Mouse (Mus musculus) ES-E14 (cell line): Measurements from ENCODE around the gene Gm49384. TPM values are rescaled to one million over a fixed set of nuclear protein-coding genes. Genes with fewer than 3 reads are reported as not detected.

Experiments used
- DNase-seq: peaks from one replicate; pipeline ENCODE4 v3.0.0-alpha.2; 2013; ENCODE audit warnings: low read depth, low spot score
- H3K27ac ChIP-seq: 2 replicates; pipeline ENCODE4 v1.5.1; 2012; ENCODE audit warnings: low read depth, mild to moderate bottlenecking, low read length, moderate library complexity, mixed read lengths; ENCODE audit not compliant: poor library complexity, insufficient read depth, severe bottlenecking
- H3K36me3 ChIP-seq: 2 replicates; pipeline ENCODE4 v1.6.1; 2012; ENCODE audit warnings: mild to moderate bottlenecking, low read length, moderate library complexity, mixed read lengths; ENCODE audit not compliant: control insufficient read depth, poor library complexity, insufficient read depth, severe bottlenecking
- H3K4me1 ChIP-seq, 2 experiments: fragments of 150-350 bp in 1 of 2; sonication (generic) in 1 of 2; 2 replicates each; pipeline ENCODE4 v1.6.1; 2012; ENCODE audit warnings: low read length in 2 of 2, mild to moderate bottlenecking in 1 of 2, mixed read lengths in 1 of 2; ENCODE audit not compliant: control insufficient read depth in 2 of 2, insufficient read depth in 2 of 2, poor library complexity in 1 of 2
- H3K4me3 ChIP-seq, 2 experiments: fragments of 150-350 bp in 1 of 2; sonication (generic) in 1 of 2; 2 replicates each; pipeline ENCODE4 v1.5.1; 2012; ENCODE audit warnings: low read length in 2 of 2, low read depth in 1 of 2, mild to moderate bottlenecking in 1 of 2, mixed read lengths in 1 of 2; ENCODE audit not compliant: insufficient read depth in 1 of 2, poor library complexity in 1 of 2, severe bottlenecking in 1 of 2
- H3K9ac ChIP-seq: 2 replicates; pipeline ENCODE4 v1.6.1; 2012; ENCODE audit warnings: low read depth, mild to moderate bottlenecking, low read length, mixed read lengths; ENCODE audit not compliant: poor library complexity, insufficient read depth, severe bottlenecking
- H3K9me3 ChIP-seq: fragments of 150-350 bp; sonication (generic); 2 replicates; pipeline ENCODE4 v1.6.1; 2012; ENCODE audit warnings: low read depth, mild to moderate bottlenecking, low read length; ENCODE audit not compliant: control insufficient read depth, insufficient read depth
- CHD2 ChIP-seq: IDR thresholded peaks from 2 replicates; pipeline ENCODE4 v1.6.1; 2014; ENCODE audit warnings: mild to moderate bottlenecking, low read depth, low read length, inconsistent platforms
- HCFC1 ChIP-seq: IDR thresholded peaks from 2 replicates; pipeline ENCODE4 v1.6.1; 2012; ENCODE audit warnings: low read length, inconsistent platforms, borderline replicate concordance; ENCODE audit not compliant: insufficient read depth
- MAFK ChIP-seq: IDR thresholded peaks from 2 replicates; pipeline ENCODE4 v1.6.1; 2014; ENCODE audit warnings: mild to moderate bottlenecking, low read depth, low read length, inconsistent platforms; ENCODE audit not compliant: insufficient read depth
- ZC3H11A ChIP-seq: IDR thresholded peaks from 2 replicates; pipeline ENCODE4 v1.6.1; 2012; ENCODE audit warnings: low read depth, mild to moderate bottlenecking, inconsistent platforms, low read length, borderline replicate concordance
- ZNF384 ChIP-seq: IDR thresholded peaks from 2 replicates; pipeline ENCODE4 v1.6.1; 2012; ENCODE audit warnings: low read depth, low read length, inconsistent platforms
- in situ Hi-C, 2 experiments: fragments of 600-800 bp; cut with MboI; formaldehyde crosslinking; loops; one replicate each; pipeline ENCODE4 v1.15.1; 2025; ENCODE audit warnings: low sequenced_read_pairs in 2 of 2, inconsistent platforms in 1 of 2; ENCODE audit not compliant: unreplicated experiment in 2 of 2
- total RNA-seq: library from RNA; depleted of rRNA; stranded (reverse); fragments of 300-350 nt; gene quantifications from 2 replicates; pipeline ENCODE4 v1.2.3, GENCODE M21; 2012

Gene Gm49384
- total RNA-seq, 1 experiment = 12.1 TPM

DNA sequence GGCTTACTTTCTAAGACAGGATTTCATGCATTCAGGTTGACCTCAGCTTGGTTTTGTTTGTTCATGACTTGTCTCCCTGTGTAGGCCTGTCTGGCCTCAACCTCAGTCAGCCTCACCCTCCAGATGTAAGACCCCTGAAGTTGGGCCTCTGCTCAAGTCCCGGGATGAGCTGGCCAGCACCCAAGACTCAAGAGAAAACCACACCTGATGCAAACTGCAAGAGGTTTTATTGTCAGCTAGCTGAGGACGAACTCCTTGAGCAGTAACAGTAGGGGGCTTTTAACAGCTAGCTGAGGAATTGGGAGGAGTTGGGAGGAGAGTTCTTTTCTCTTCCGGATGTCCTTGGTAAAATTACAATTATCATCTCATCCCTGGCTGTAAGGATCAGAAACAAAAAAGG, 26.5 kb downstream of the Gm49384 start:
- H3K9me3 ChIP-seq = no peaks in the 10 kb centered on the region
- in situ Hi-C loops = no loop called here
- H3K4me1 ChIP-seq = peaks cover 0 to 2% of the 10 kb centered on the region in 2 experiments; a peak in 2 of 4 replicates
- H3K9ac ChIP-seq = no peak overlapping the region
- DNase-seq = no peak
- peaks cover 5% of the 10 kb centered on the region; the same call in 1 of the 2 replicates for H3K36me3 ChIP-seq
- H3K4me3 ChIP-seq = no peak overlapping the region
- no peak for TF ChIP-seq ZNF384
- no peak for TF ChIP-seq MAFK
- TF ChIP-seq HCFC1 = no peak
- TF ChIP-seq CHD2 = no peak
- no peak for TF ChIP-seq ZC3H11A
- no peak overlapping the region for H3K27ac ChIP-seq

DNA sequence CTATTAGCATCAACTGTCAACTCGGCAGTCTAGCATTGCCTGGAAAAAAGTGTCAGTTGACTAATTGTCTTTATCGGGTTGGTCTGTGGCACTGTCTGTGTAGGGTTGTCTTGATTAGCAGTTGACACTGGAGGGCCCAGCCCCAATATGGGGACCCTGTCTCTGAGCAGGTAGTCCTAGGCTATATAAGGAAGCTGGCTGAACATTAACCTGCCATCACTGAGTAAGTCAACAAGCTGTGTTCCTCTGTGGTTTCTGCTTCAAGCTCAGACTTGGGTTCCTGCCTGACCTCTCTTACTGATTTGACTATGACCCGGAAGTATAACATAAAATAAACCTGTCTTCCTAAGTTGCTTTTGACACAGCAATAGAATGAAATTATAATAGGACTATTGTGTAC, 28.1 kb downstream of the Gm49384 start:
- H3K4me3 ChIP-seq = no peak overlapping the region

DNA sequence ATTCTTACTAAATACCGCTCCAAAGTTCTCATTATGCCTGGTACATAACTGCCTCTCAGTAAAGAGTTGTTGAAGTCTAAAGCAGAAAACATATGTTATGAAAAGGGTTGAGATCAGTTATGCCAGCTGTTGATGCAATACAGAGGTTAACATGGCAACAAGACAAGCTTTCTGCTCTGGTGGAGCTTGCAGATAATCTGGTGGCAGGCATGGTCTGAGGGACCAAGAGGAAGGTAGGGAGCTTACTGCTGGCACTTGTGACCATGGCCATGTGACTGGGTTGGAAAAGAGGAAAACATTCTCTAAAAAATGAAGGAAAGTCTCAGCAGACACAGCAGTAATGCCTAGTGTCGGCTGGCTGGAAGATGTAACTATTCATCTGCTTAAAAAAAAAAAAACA, 32.8 kb downstream of the Gm49384 start:
- Histone ChIP-seq H3K36me3 (peaks cover 3% of the 10 kb centered on the region), H3K9me3 (no peaks in the 10 kb centered on the region), H3K4me1 (peaks cover 0 to under 1% of the 10 kb centered on the region in 2 experiments), H3K9ac (no peak overlapping the region), H3K4me3 (no peak overlapping the region), H3K27ac (no peak overlapping the region)
- in situ Hi-C loops = no loop called here
- no peak for DNase-seq
- TF ChIP-seq ZC3H11A = no peak
- no peak for TF ChIP-seq MAFK
- no peak for TF ChIP-seq ZNF384
- TF ChIP-seq CHD2 = no peak

More for the DNA sequence above, 28.1 kb downstream of the Gm49384 start:
- Histone ChIP-seq H3K4me1 (peaks cover 0 to 2% of the 10 kb centered on the region in 2 experiments; a peak in 1 of 4 replicates), H3K27ac (no peak overlapping the region), H3K9ac (no peak overlapping the region), H3K9me3 (no peaks in the 10 kb centered on the region), H3K36me3 (peaks cover 3% of the 10 kb centered on the region)
- TF ChIP-seq MAFK (no peak), CHD2 (no peak), ZC3H11A (no peak), ZNF384 (no peak), HCFC1 (no peak)
- DNase-seq = no peak
- in situ Hi-C loops = no loop called here

DNA sequence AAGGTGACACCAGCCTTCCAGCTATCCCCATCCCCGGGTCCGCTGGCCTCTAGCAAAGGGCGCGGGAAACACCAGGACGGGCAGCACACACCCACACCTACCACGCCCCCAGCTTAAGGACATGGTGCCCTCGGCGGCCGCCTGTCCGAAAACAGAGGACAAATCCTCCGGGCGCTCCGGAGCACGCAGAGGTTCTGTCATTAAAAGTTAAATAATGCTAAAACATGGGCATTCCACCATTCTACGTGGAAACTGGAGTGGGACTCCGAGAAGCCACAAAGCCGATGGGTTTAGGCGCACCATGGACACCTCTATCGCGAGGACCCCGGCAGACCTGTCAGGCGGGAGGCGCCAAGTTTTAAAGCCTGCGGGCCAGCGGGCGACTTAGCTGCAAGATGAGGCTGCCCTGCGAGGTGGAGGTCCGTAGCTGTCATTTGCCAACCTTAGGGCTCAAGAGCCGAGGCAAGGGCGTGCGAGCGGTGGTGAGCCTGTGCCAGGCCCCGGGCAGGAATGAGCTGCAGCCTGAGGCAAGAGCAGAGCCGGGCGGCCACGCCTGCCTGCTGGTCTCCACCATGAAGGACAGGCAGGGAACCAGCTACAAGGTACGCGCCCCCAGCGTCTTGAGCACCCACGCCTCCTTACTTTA, 35.5 kb downstream of the Gm49384 start, which contains the start of gene Lrr1:
Gene Lrr1 (plus strand): TSS at position 354 of the 646 bp plus-strand sequence.
- no peak for TF ChIP-seq CHD2
- TF ChIP-seq HCFC1 = no peak
- no peak for TF ChIP-seq ZC3H11A
- no peak for TF ChIP-seq ZNF384
- no peak for TF ChIP-seq MAFK
- Histone ChIP-seq H3K27ac (peak within 1 kb of the TSS; percentile 50; the same call in 1 of the 2 replicates), H3K4me1 (peaks cover 0 to 3% of the 10 kb centered on the region in 2 experiments), H3K4me3 (peak within 1 kb of the TSS; percentile 61 to 97), H3K36me3 (no peaks in the 10 kb centered on the region; the same call in 1 of the 2 replicates), H3K9me3 (no peaks in the 10 kb centered on the region), H3K9ac (peak within 1 kb of the TSS; percentile 87)
- no peak for DNase-seq
- in situ Hi-C loops = no loop called here
